Mouse (Mus musculus) right cerebral cortex, postnatal 14 days (tissue): Measurements from ENCODE around the gene Gm13271.
"Not testable (repeated sequence)": the region's sequence is repeated elsewhere in the genome, so short reads cannot be mapped to it uniquely, and the experiment has no call there.

ENCODE experiments used
- DNase-seq: peaks from one replicate; pipeline ENCODE4 v3.0.0; 2022

The Gm13271 gene

GRCm38 (mm10) chr4:88761776-88762175 is 7.1 kb downstream of the Gm13271 start:
- peak; percentile 51 for DNase-seq

DNA sequence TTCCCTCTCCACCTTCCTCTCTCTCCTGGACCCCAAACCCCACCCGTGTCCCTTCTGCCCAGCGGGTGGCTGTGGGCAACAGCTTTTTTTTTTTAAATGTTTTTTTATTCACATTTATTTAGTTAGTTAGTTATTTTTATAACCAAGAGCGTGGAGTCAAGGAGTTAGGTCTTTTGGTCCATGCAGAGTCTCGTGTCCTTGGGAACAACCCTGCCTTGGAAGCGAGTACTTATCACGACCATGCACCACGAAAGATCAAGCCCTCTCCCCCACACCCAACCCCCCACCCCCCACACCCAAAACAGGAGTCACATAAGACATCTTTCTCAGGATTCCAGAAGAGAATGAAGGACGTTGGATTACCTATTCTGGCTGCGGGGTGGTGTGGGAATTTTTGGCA is 7.7 kb downstream of the Gm13271 start:
- not testable (repeated sequence) for DNase-seq

GRCm38 (mm10) chr4:88763384-88764018 is 8.8 kb downstream of the Gm13271 start:
- DNase-seq = not testable (repeated sequence)

DNA sequence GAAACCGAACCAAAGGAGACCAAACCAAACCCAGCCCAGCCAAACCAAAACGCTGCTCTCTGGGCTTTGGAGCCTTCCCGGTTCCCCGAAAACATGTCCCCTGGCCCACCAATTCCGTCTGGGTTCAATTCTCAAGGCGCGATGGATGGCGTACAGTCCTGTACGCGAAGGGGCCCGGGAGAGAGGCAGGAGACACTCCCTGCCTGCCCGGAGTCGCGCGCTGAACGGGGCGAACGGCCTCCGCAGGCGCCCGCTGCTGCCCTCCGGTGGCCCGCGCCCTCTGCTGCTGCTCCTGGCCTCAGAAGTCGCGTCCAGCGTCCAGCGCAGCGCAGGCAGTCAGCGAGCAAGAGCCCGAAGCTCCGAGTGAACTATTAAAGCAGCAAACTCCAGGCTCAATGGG is 18.9 kb downstream of the Gm13271 start, which contains the start of gene Gm13290:
Gm13290 (plus strand) TSS at position 301 of the 400 bp plus-strand sequence.
- DNase-seq = not testable (repeated sequence)

- DNase-seq = not testable (repeated sequence)
Measured at GRCm38 (mm10) chr4:88776622-88777021, 22.0 kb downstream of the Gm13271 start, which contains the start of gene Gm13289. Gm13289 (plus strand) TSS chr4:88776922.

DNA sequence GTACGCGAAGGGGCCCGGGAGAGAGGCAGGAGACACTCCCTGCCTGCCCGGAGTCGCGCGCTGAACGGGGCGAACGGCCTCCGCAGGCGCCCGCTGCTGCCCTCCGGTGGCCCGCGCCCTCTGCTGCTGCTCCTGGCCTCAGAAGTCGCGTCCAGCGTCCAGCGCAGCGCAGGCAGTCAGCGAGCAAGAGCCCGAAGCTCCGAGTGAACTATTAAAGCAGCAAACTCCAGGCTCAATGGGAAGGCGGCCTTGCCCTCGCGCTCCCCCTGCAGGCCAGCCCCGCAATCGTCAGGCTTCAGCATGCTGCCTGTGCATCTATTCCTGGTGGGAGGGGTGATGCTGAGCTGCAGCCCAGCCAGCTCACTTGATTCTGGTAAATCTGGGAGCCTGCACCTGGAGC is 24.9 kb downstream of the Gm13271 start, which contains the start of gene Gm13272:
Gm13272 (plus strand) TSS at position 301 of the 400 bp plus-strand sequence.
- DNase-seq = not testable (repeated sequence)

DNA sequence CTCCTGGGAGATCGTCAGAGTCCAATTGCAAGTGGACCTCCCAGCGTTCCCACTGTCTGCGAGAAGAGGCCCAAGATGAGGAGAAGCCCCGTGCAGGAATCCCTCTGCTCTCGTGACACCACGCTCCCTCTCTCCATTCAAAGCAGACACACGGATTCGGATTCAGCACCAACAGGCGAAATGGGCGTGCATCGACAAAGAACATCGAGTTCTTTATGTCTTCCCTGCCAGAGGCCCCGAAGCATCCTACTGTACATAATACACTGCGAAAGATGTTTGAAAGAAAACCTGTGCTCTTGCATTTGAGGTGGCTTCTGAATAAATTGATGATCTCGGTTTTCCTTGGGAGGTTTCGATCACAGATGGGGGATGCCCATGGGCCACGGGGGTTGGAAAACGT is 25.7 kb downstream of the Gm13271 start:
- not testable (repeated sequence) for DNase-seq

DNA sequence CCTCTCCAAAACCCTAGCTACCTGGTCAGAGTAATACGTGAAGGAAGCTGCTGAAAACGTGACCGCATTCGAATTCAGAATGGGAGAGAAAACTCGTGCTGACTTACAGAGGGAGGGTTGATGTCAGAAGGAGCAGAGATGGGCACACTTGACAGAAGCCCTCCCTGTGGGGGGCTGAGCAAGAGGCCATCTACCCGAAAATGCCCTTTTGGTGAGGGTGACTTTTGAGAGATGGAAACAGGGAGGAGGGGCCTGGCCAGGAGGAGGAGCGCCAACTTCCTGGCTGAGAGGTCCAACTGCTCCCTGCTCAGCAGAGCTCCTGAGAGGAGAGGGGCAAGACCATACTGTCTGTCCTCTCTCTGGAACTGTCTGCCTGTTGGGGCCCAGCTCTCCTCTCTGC is 27.2 kb downstream of the Gm13271 start, which contains the start of gene Ifnz:
Ifnz (plus strand) TSS at position 301 of the 400 bp plus-strand sequence.
- DNase-seq = not testable (repeated sequence)

- not testable (repeated sequence) for DNase-seq
Measured at GRCm38 (mm10) chr4:88782335-88782734, 27.7 kb downstream of the Gm13271 start.

- DNase-seq = not testable (repeated sequence)
Measured at GRCm38 (mm10) chr4:88785409-88785808, 30.7 kb downstream of the Gm13271 start, which contains the start of gene Gm13276. Gm13276 (plus strand) TSS chr4:88785709.

DNA sequence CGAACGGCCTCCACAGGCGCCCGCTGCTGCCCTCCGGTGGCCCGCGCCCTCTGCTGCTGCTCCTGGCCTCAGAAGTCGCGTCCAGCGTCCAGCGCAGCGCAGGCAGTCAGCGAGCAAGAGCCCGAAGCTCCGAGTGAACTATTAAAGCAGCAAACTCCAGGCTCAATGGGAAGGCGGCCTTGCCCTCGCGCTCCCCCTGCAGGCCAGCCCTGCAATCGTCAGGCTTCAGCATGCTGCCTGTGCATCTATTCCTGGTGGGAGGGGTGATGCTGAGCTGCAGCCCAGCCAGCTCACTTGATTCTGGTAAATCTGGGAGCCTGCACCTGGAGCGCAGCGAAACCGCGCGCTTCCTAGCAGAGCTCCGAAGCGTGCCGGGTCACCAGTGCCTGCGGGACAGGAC is 33.7 kb downstream of the Gm13271 start, which contains the start of gene Gm13277:
Gm13277 (plus strand) TSS at position 231 of the 400 bp plus-strand sequence.
- DNase-seq = peak; percentile 48

- not testable (repeated sequence) for DNase-seq
Measured at GRCm38 (mm10) chr4:88791250-88791649, 36.6 kb downstream of the Gm13271 start, which contains the start of gene Gm13278. Gm13278 (plus strand) TSS chr4:88791550.

DNA sequence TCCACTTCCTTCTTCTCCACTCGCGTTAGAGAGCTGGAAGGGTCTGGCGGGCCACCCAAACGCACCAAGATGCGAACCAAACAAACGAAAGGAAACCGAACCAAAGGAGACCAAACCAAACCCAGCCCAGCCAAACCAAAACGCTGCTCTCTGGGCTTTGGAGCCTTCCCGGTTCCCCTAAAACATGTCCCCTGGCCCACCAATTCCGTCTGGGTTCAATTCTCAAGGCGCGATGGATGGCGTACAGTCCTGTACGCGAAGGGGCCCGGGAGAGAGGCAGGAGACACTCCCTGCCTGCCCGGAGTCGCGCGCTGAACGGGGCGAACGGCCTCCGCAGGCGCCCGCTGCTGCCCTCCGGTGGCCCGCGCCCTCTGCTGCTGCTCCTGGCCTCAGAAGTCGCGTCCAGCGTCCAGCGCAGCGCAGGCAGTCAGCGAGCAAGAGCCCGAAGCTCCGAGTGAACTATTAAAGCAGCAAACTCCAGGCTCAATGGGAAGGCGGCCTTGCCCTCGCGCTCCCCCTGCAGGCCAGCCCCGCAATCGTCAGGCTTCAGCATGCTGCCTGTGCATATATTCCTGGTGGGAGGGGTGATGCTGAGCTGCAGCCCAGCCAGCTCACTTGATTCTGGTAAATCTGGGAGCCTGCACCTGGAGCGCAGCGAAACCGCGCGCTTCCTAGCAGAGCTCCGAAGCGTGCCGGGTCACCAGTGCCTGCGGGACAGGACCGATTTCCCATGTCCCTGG is 39.4 kb downstream of the Gm13271 start, which contains the start of gene Gm13275:
Gm13275 (plus strand) TSS at position 552 of the 740 bp plus-strand sequence.
- peak; percentile 6 for DNase-seq

- not testable (repeated sequence) for DNase-seq
Measured at GRCm38 (mm10) chr4:88797097-88797496, 42.4 kb downstream of the Gm13271 start, which contains the start of gene Gm13279. Gm13279 (plus strand) TSS chr4:88797397.

- not testable (repeated sequence) for DNase-seq
Measured at GRCm38 (mm10) chr4:88799365-88799764, 44.7 kb downstream of the Gm13271 start, which contains the start of gene Gm13285. Gm13285 (plus strand) TSS chr4:88799665.

DNA sequence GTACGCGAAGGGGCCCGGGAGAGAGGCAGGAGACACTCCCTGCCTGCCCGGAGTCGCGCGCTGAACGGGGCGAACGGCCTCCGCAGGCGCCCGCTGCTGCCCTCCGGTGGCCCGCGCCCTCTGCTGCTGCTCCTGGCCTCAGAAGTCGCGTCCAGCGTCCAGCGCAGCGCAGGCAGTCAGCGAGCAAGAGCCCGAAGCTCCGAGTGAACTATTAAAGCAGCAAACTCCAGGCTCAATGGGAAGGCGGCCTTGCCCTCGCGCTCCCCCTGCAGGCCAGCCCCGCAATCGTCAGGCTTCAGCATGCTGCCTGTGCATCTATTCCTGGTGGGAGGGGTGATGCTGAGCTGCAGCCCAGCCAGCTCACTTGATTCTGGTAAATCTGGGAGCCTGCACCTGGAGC is 48.3 kb downstream of the Gm13271 start, which contains the start of gene Gm13287:
Gm13287 (plus strand) TSS at position 301 of the 400 bp plus-strand sequence.
- DNase-seq = not testable (repeated sequence)
